Mouse (Mus musculus) thymus, postnatal 25 days (tissue): ENCODE measurements around the gene Nup43.
A peak's percentile ranks its signal among the peaks of the same experiment; 100 is the strongest.

Experiments used
- DNase-seq: peaks from one replicate; pipeline ENCODE4 v3.0.0; 2022

Nup43 gene

DNA sequence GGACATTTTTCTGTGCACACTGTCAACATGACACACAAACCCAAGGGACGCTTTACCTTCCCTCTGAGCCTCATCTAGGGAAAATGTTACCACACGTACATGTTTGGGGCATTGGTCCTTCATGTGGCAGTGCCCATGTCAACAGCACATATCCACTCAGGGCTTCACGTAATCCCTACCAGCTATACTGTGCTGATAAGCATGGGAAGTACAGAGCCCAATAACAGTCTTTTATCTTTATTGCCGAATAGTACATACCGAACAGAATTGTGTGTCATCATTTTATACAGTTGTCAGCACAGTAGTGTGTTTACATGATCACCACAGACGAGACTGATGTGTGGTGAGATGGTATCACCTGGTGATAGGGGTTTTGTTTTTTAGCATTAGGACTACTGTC lies 19.6 kb downstream of the Nup43 start:
- no peak for DNase-seq

DNA sequence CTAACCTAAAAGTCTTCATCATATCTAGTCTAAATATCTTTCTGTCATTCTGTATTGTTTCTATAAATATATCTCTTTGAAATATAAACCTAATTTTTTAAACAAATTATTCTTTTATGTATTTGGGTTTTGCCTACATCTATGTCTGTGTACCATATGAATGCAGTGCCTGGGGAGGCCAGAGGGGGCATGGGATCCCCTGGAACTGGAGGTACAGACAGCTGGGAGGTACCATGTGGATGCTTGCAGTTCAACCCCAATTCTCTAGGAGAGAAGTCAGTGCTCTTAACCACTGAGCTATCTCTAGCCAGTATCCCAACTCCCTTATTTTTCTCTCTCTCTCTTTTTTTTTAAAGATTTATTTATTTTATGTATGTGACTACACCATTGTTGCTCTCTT lies 28.0 kb downstream of the Nup43 start:
- DNase-seq, result peak; percentile 27

DNA sequence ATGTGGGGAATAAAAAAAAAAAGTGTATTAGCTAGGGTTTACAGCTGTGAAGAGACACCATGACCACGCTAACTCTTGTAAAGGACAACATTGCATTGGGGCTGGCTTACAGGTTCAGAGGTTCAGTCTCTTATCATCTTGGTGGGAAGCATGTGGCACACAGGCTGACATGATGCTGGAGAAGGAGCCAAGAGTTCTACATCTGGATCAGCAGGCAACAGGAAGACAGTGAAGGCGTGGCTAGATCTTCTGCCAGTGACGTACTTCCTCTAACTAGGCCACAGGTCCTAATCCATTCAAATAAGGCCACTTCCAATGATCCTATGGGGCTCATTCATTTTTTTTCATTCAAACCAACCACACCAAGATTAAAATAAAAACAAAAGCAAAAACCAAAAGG lies 32.8 kb downstream of the Nup43 start:
- DNase-seq, result no peak

- no peak for DNase-seq
Measured at GRCm38 (mm10) chr10:7702586-7702985, 35.3 kb downstream of the Nup43 start.

GRCm38 (mm10) chr10:7710121-7710520 lies 42.8 kb downstream of the Nup43 start:
- DNase-seq, result no peak

GRCm38 (mm10) chr10:7712506-7712905 lies 45.2 kb downstream of the Nup43 start:
- no peak for DNase-seq

DNA sequence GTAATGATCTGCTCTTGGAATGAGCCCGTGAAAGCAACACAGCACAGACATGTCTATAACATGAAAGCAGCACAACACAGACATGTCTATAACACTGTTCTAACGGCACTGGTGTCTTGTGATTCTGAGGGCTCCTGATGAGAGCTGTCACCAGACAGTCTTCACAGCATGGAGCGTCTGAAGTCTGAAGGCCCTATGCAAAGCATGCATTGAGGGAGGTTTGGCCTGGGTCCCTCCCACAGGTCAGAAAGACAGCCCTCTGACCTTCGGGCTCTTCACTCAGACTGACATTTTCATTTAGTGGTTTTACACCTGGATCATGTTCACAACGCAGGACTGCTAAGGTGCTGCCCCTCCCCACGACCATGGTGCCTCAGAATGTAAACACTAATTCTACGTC lies 47.8 kb downstream of the Nup43 start:
- no peak for DNase-seq

DNA sequence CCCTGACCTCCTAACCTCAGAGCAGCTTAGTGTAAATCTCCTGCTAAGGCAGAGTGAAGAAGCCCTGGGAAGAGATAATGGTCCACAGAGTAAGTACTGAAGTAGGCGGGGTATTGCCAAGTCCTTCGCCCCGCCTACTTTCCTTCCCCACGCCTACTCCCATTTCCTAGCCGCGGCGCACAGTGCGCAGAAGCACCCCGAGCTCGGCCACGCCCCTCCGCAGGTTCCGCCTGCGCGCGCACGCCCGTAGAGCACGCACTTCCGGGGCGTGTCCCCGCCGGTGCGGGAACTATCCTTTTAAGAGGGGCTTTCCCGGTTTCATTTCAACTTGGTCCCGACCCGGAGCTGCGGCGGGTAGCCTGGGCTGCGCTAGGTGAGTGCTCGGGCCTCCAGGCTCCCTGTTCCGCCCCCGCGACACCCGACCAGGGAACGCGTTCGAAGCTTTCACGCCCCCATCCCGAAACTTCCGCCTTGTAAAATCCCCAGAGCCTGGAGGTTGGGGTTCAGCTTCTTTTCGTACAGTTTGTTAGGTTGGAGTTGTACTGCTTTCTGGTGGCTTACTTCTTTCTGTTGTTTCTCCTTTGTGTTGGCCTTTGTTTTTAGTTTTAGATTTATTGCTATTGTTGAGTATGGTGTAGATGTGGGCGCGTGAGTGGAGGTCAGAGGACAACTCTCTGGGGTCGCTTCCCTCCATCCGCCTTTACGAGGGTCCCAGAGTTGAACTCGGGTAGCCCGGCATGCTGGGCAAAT lies 58.6 kb downstream of the Nup43 start, which contains the start of gene Katna1:
Katna1 (plus strand) TSS at position 250 of the 750 bp plus-strand sequence.
- DNase-seq, result peak; percentile 95

GRCm38 (mm10) chr10:7726501-7726812 lies 59.2 kb downstream of the Nup43 start:
- DNase-seq, result no peak

GRCm38 (mm10) chr10:7727011-7727410 lies 59.7 kb downstream of the Nup43 start:
- DNase-seq, result no peak
